Mouse (Mus musculus): ENCODE data around the gene Lars2. TPM values are rescaled to one million over a fixed set of nuclear protein-coding genes. Genes with fewer than 3 reads are reported as not detected.

Gene Lars2
- polyA plus RNA-seq, 1 experiment from 2014 or later = 932 TPM

- no peak overlapping the region for H3K27ac ChIP-seq
- no peak for ATAC-seq
- no peaks in the 10 kb centered on the region for H3K36me3 ChIP-seq
- 46% methylated on average over 2 of the region's 2 CpGs for WGBS
- no peak overlapping the region for H3K4me3 ChIP-seq (replicated peaks)
- no peaks in the 10 kb centered on the region for H3K9me3 ChIP-seq
- no peak overlapping the region for H3K9ac ChIP-seq
- peaks cover 6% of the 10 kb centered on the region for H3K4me1 ChIP-seq (replicated peaks)
- no peak overlapping the region for H3K4me2 ChIP-seq (replicated peaks)
- H3K27me3 ChIP-seq (replicated peaks) = no peaks in the 10 kb centered on the region
Measured at GRCm38 (mm10) chr9:123457603-123458002, 90.9 kb downstream of the Lars2 start.

DNA sequence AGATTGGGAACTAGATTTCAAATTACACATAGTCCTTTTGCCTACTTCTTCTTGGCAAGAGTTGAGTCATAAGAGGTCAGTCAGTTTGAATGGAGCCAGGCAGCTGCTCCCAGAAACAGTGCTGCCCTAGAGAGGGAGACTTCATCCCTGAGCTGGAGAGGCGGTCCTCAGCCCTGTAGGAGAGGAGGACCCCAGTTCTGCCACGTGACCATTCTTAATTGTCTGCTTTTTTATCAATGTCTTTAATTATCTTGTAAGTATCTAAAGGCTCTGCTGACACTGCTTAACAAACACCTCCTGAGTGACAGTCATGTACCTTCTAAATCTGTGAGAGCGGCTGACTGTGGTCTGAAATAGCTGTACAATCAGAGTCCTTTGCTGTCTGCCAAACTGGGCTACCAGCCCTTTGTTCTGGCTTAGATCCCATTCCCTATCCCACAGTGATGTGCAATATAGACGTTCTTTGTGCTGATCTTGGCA, 100.5 kb downstream of the Lars2 start:
- H3K9ac ChIP-seq = no peak overlapping the region
- H3K27me3 ChIP-seq (replicated peaks) = no peaks in the 10 kb centered on the region
- WGBS = 77% methylated on average over 4 of the region's 4 CpGs
- ATAC-seq = no peak
- H3K36me3 ChIP-seq = no peaks in the 10 kb centered on the region
- H3K27ac ChIP-seq = no peak overlapping the region
- H3K4me1 ChIP-seq (replicated peaks) = no peaks in the 10 kb centered on the region
- H3K9me3 ChIP-seq = no peaks in the 10 kb centered on the region
- H3K4me3 ChIP-seq (replicated peaks) = no peak overlapping the region
- no peak overlapping the region for H3K4me2 ChIP-seq (replicated peaks)

- H3K4me1 ChIP-seq (replicated peaks) = no peaks in the 10 kb centered on the region
- H3K9me3 ChIP-seq = no peaks in the 10 kb centered on the region
- ATAC-seq = no peak
- no peak overlapping the region for H3K9ac ChIP-seq
- no peak overlapping the region for H3K27ac ChIP-seq
- 66% methylated on average over 5 of the region's 5 CpGs for WGBS
- no peak overlapping the region for H3K4me3 ChIP-seq (replicated peaks)
- no peak overlapping the region for H3K4me2 ChIP-seq (replicated peaks)
- no peaks in the 10 kb centered on the region for H3K27me3 ChIP-seq (replicated peaks)
- H3K36me3 ChIP-seq = no peaks in the 10 kb centered on the region
Measured at GRCm38 (mm10) chr9:123468406-123469085, 101.8 kb downstream of the Lars2 start.

DNA sequence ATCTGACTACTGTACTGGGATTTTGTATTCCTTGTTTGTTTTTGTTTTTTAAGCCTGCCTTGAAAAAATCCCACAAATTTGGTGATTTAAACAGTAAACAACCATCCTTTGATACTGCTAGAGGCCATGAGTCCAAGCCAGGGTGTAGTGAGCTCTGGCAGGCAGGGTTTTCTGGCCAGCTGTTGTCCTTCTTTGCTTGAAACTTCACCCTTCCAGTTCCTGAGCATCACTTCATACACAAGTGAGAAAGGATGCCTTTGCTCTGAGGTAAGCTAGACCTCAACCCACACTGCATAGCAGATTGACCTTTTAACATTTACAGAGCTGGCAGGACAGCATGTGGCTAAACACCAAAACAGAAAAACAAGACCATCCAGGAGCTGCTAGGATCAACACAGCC, 102.4 kb downstream of the Lars2 start:
- no peaks in the 10 kb centered on the region for H3K36me3 ChIP-seq
- no peak overlapping the region for H3K4me2 ChIP-seq (replicated peaks)
- H3K27me3 ChIP-seq (replicated peaks) = no peaks in the 10 kb centered on the region
- H3K9ac ChIP-seq = no peak overlapping the region
- no peak overlapping the region for H3K4me3 ChIP-seq (replicated peaks)
- no peak overlapping the region for H3K27ac ChIP-seq
- no peak for ATAC-seq
- no peaks in the 10 kb centered on the region for H3K9me3 ChIP-seq
- no peaks in the 10 kb centered on the region for H3K4me1 ChIP-seq (replicated peaks)

DNA sequence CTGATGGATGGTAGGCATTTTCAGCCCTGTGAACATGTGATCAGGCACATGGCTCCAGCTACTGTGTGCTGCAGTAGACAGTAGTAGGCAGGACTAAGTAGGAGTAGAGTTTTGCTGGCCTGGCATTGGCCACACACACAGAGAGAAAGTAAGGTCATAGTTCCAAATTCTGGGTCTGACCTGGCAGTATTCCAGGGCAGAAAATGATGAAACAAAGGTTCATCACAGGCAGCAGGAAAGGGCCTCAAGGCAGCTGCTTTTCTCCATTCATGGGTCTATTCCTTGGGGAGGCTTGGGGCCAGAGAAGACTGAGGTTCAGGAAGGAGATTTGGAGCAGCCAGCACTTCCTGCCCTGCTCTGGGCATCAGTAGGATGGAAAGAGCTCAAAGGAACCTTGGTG, 106.7 kb downstream of the Lars2 start:
- Histone ChIP-seq H3K9me3 (no peaks in the 10 kb centered on the region), H3K27me3 (replicated peaks) (no peaks in the 10 kb centered on the region), H3K9ac (no peak overlapping the region), H3K27ac (no peak overlapping the region), H3K36me3 (no peaks in the 10 kb centered on the region), H3K4me3 (replicated peaks) (no peak overlapping the region), H3K4me2 (replicated peaks) (no peak overlapping the region), H3K4me1 (replicated peaks) (peaks cover 3% of the 10 kb centered on the region; the same call in 1 of the 2 replicates)
- ATAC-seq = no peak

DNA sequence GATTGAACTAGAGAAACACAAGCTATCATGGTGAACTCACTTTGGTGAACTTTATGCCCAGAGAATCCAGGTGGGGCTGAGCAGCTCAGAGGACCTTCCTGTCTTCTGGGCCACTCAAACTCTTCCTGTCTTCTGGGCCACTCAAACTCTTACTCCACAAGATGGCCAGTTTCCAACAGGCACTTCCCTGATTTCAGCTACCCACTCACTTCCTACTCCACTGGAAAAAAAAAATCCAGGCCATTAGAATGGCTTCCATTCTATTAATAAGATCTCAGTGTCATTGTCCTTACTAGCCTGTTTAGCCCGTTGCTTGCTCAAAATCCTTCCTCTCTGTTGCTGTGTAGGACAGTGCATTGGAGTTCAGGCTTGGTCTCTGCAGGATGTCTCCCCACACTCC, 108.8 kb downstream of the Lars2 start:
- Histone ChIP-seq H3K4me2 (replicated peaks) (no peak overlapping the region), H3K36me3 (no peaks in the 10 kb centered on the region), H3K4me1 (replicated peaks) (peaks cover 17% of the 10 kb centered on the region), H3K4me3 (replicated peaks) (no peak overlapping the region), H3K9me3 (no peaks in the 10 kb centered on the region), H3K27me3 (replicated peaks) (no peaks in the 10 kb centered on the region), H3K9ac (no peak overlapping the region), H3K27ac (no peak overlapping the region)
- no peak for ATAC-seq
- WGBS = 83% methylated on average over 1 of the region's 1 CpGs

DNA sequence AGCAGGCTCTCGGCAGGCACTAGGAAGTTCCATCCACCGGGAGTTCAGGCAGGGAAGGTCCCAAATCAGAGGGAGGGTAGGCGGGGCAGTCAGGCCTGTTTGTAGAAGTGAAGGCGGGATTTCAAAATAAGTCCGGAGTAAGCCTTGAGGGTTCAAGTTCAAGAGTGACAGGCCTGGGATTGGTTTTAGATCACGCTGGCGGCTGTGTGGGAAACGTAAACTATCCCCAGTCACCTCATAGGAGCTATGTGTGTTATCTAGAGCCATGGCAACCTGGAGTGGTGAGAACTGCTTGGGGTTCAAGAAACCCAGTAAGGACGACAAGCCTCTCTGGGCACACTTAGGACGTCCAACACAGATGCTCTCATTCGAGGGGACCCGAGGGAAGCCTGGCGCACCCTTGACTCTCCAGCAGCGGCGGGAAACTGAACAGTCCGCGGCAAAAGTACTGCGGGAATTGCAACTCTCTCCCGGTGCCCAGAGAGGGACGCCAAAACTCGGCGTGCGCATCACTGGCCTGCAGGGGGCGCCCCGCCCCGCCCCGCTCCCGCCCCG, 111.4 kb downstream of the Lars2 start:
- peak; percentile 80 for ATAC-seq
- WGBS = under 1% methylated on average over 25 of the region's 29 CpGs
- Histone ChIP-seq H3K9me3 (no peaks in the 10 kb centered on the region), H3K36me3 (no peaks in the 10 kb centered on the region), H3K9ac (0 out of 2 replicates have a peak overlapping the region, but pooled peaks have one; percentile 2), H3K27me3 (replicated peaks) (no peaks in the 10 kb centered on the region), H3K27ac (no peak overlapping the region), H3K4me2 (replicated peaks) (peak overlapping the region; percentile 71), H3K4me1 (replicated peaks) (peaks cover 40% of the 10 kb centered on the region), H3K4me3 (replicated peaks) (peak overlapping the region; percentile 37)

- no peaks in the 10 kb centered on the region for H3K36me3 ChIP-seq
- H3K27ac ChIP-seq = peak within 1 kb of the TSS; percentile 81
- peak within 1 kb of the TSS; percentile 76 for H3K9ac ChIP-seq
- H3K9me3 ChIP-seq = no peaks in the 10 kb centered on the region
- H3K4me1 ChIP-seq (replicated peaks) = peaks cover 45% of the 10 kb centered on the region
- peak; percentile 92 for ATAC-seq
- WGBS = 0% methylated on average over 37 of the region's 57 CpGs
- H3K4me2 ChIP-seq (replicated peaks) = peak within 1 kb of the TSS; percentile 98
- peak within 1 kb of the TSS; percentile 65 for H3K4me3 ChIP-seq (replicated peaks)
- no peaks in the 10 kb centered on the region for H3K27me3 ChIP-seq (replicated peaks)
Measured at GRCm38 (mm10) chr9:123478586-123479195, 112.0 kb downstream of the Lars2 start, which contains the start of gene Limd1. TSS of gene Limd1 (plus strand) at chr9:123478706.

GRCm38 (mm10) chr9:123479196-123479669, 112.5 kb downstream of the Lars2 start:
- peak; percentile 27 for ATAC-seq
- Histone ChIP-seq H3K9me3 (no peaks in the 10 kb centered on the region), H3K27ac (peak overlapping the region; percentile 81), H3K36me3 (no peaks in the 10 kb centered on the region), H3K4me3 (replicated peaks) (peak overlapping the region; percentile 65), H3K27me3 (replicated peaks) (no peaks in the 10 kb centered on the region), H3K9ac (peak overlapping the region; percentile 76), H3K4me2 (replicated peaks) (peak overlapping the region; percentile 98), H3K4me1 (replicated peaks) (peaks cover 50% of the 10 kb centered on the region)
- 8% methylated on average over 17 of the region's 17 CpGs for WGBS

GRCm38 (mm10) chr9:123479876-123480252, 113.1 kb downstream of the Lars2 start:
- no peaks in the 10 kb centered on the region for H3K27me3 ChIP-seq (replicated peaks)
- peak overlapping the region; percentile 65 for H3K4me3 ChIP-seq (replicated peaks)
- H3K9me3 ChIP-seq = no peaks in the 10 kb centered on the region
- no peaks in the 10 kb centered on the region for H3K36me3 ChIP-seq
- H3K9ac ChIP-seq = peak overlapping the region; percentile 76
- peaks cover 52% of the 10 kb centered on the region for H3K4me1 ChIP-seq (replicated peaks)
- peak overlapping the region; percentile 81; the same call in 1 of the 2 replicates for H3K27ac ChIP-seq
- no peak for ATAC-seq
- WGBS = 83% methylated on average over 8 of the region's 8 CpGs
- peak overlapping the region; percentile 98 for H3K4me2 ChIP-seq (replicated peaks)

DNA sequence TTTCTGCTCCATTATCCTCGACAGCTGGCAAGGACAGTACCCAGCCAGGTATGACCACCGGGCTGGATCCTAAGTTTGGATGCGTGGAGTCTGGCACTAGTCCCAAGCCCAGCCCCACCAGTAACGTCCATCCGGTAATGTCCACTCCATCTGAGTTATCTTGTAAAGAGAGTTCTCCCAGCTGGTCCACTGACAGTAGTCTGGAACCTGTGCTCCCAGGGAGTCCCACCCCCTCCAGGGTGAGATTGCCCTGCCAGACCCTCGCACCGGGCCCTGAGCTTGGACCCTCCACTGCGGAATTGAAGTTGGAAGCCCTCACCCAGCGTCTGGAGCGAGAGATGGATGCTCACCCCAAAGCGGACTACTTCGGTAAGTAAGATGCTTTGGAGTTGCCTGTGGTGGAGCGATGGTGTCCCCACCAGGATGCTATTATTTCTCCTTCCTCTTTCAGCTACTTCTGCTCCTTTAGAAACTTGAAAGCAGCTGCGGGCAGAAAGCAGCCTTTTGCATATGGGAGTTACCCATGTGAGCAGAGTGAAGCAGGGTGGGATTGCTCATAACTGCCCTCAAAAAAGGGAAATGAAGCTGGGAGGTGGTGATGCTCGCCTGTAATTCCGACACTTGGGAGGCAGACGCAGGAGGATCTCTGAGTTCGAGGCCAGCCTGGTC, 113.7 kb downstream of the Lars2 start:
- no peak for ATAC-seq
- H3K27ac ChIP-seq = no peak overlapping the region
- H3K4me1 ChIP-seq (replicated peaks) = peaks cover 52% of the 10 kb centered on the region
- no peaks in the 10 kb centered on the region for H3K27me3 ChIP-seq (replicated peaks)
- H3K9ac ChIP-seq = peak overlapping the region; percentile 76
- H3K4me3 ChIP-seq (replicated peaks) = peak overlapping the region; percentile 65
- peak overlapping the region; percentile 98 for H3K4me2 ChIP-seq (replicated peaks)
- no peaks in the 10 kb centered on the region for H3K36me3 ChIP-seq
- no peaks in the 10 kb centered on the region for H3K9me3 ChIP-seq
- 54% methylated on average over 18 of the region's 18 CpGs for WGBS

- no peaks in the 10 kb centered on the region for H3K27me3 ChIP-seq (replicated peaks)
- peak overlapping the region; percentile 21; the same call in 1 of the 2 replicates for H3K9ac ChIP-seq
- ATAC-seq = no peak; the same call in 1 of the 2 replicates
- H3K36me3 ChIP-seq = no peaks in the 10 kb centered on the region
- no peak overlapping the region for H3K27ac ChIP-seq
- H3K9me3 ChIP-seq = no peaks in the 10 kb centered on the region
- H3K4me1 ChIP-seq (replicated peaks) = peaks cover 55% of the 10 kb centered on the region
- 32% methylated on average over 7 of the region's 7 CpGs for WGBS
- H3K4me2 ChIP-seq (replicated peaks) = peak overlapping the region; percentile 98
- H3K4me3 ChIP-seq (replicated peaks) = peak overlapping the region; percentile 65
Measured at GRCm38 (mm10) chr9:123481136-123481535, 114.4 kb downstream of the Lars2 start.

Measured in intestine, embryonic 15.5 days (tissue).